Mouse (Mus musculus): ENCODE measurements at regions not wholly inside any gene's neighbourhood (a gene's known extent, or its start where the extent isn't known, plus 50 kb on each side); places are given as distances from the start of the nearest gene placed in this dataset.
A peak's percentile ranks its signal among the peaks of the same experiment; 100 is the strongest.

- no peaks in the 10 kb centered on the region for H3K9me3 ChIP-seq (ENCODE audit: control insufficient read depth, insufficient read depth, low read depth, low read length)
- H3K27ac ChIP-seq (ENCODE audit: insufficient read depth, low read depth, low read length, poor library complexity, severe bottlenecking): no peak overlapping the region
- no peak for DNase-seq (ENCODE audit: low read depth, low spot score)
- no peak overlapping the region for H3K4me3 ChIP-seq (ENCODE audit: insufficient read depth in 1 of 2, low read depth in 1 of 2, low read length in 2 of 2, poor library complexity in 1 of 2, severe bottlenecking in 1 of 2)
- in situ Hi-C loops (cut with MboI; ENCODE audit: low sequenced_read_pairs in 2 of 2, unreplicated experiment in 2 of 2): no loop called here
- no peak overlapping the region for H3K9ac ChIP-seq (ENCODE audit: insufficient read depth, low read depth, low read length, poor library complexity, severe bottlenecking)
- no peak for TF ChIP-seq HCFC1 (IDR thresholded peaks at IDR 0.05; ENCODE audit: borderline replicate concordance, insufficient read depth, low read length)
- TF ChIP-seq CHD2 (IDR thresholded peaks at IDR 0.05; ENCODE audit: low read depth, low read length): no peak
- TF ChIP-seq MAFK (IDR thresholded peaks at IDR 0.05; ENCODE audit: insufficient read depth, low read depth, low read length): no peak
- no peak for TF ChIP-seq ZC3H11A (IDR thresholded peaks at IDR 0.05; ENCODE audit: borderline replicate concordance, low read depth, low read length)
- no peak for TF ChIP-seq ZNF384 (IDR thresholded peaks at IDR 0.05; ENCODE audit: low read depth, low read length)
- H3K4me1 ChIP-seq (ENCODE audit: control insufficient read depth in 2 of 2, insufficient read depth in 2 of 2, low read length in 2 of 2, poor library complexity in 1 of 2): peaks cover 15 to 18% of the 10 kb centered on the region in 2 experiments
- no peaks in the 10 kb centered on the region for H3K36me3 ChIP-seq (ENCODE audit: control insufficient read depth, insufficient read depth, low read length, poor library complexity, severe bottlenecking)
These were observed 175.8 kb downstream of the Efnb2 start for GRCm38 (mm10) chr8:8485252-8485651.

GRCm38 (mm10) chr8:8484546-8484945, 176.5 kb downstream of the Efnb2 start:
- DNase-seq (ENCODE audit: low read depth, low spot score): no peak
- peaks cover 12 to 18% of the 10 kb centered on the region in 2 experiments for H3K4me1 ChIP-seq (ENCODE audit: control insufficient read depth in 2 of 2, insufficient read depth in 2 of 2, low read length in 2 of 2, poor library complexity in 1 of 2)
- no peaks in the 10 kb centered on the region for H3K36me3 ChIP-seq (ENCODE audit: control insufficient read depth, insufficient read depth, low read length, poor library complexity, severe bottlenecking)
- H3K27ac ChIP-seq (ENCODE audit: insufficient read depth, low read depth, low read length, poor library complexity, severe bottlenecking): 0 out of 2 replicates have a peak overlapping the region, but pooled peaks have one; percentile 17
- no peaks in the 10 kb centered on the region for H3K9me3 ChIP-seq (ENCODE audit: control insufficient read depth, insufficient read depth, low read depth, low read length)
- no peak overlapping the region for H3K4me3 ChIP-seq (ENCODE audit: insufficient read depth in 1 of 2, low read depth in 1 of 2, low read length in 2 of 2, poor library complexity in 1 of 2, severe bottlenecking in 1 of 2)
- no peak for TF ChIP-seq ZC3H11A (IDR thresholded peaks at IDR 0.05; ENCODE audit: borderline replicate concordance, low read depth, low read length)
- no peak for TF ChIP-seq CHD2 (IDR thresholded peaks at IDR 0.05; ENCODE audit: low read depth, low read length)
- no peak for TF ChIP-seq MAFK (IDR thresholded peaks at IDR 0.05; ENCODE audit: insufficient read depth, low read depth, low read length)
- TF ChIP-seq HCFC1 (IDR thresholded peaks at IDR 0.05; ENCODE audit: borderline replicate concordance, insufficient read depth, low read length): no peak
- TF ChIP-seq ZNF384 (IDR thresholded peaks at IDR 0.05; ENCODE audit: low read depth, low read length): no peak
- no peak overlapping the region for H3K9ac ChIP-seq (ENCODE audit: insufficient read depth, low read depth, low read length, poor library complexity, severe bottlenecking)
- in situ Hi-C loops (cut with MboI; ENCODE audit: low sequenced_read_pairs in 2 of 2, unreplicated experiment in 2 of 2): no loop called here

GRCm38 (mm10) chr8:8482707-8483480, 178.1 kb downstream of the Efnb2 start:
- Histone ChIP-seq H3K9me3 (ENCODE audit: control insufficient read depth, insufficient read depth, low read depth, low read length) (no peaks in the 10 kb centered on the region), H3K4me3 (ENCODE audit: insufficient read depth in 1 of 2, low read depth in 1 of 2, low read length in 2 of 2, poor library complexity in 1 of 2, severe bottlenecking in 1 of 2) (no peak overlapping the region), H3K9ac (ENCODE audit: insufficient read depth, low read depth, low read length, poor library complexity, severe bottlenecking) (no peak overlapping the region), H3K36me3 (ENCODE audit: control insufficient read depth, insufficient read depth, low read length, poor library complexity, severe bottlenecking) (no peaks in the 10 kb centered on the region), H3K27ac (ENCODE audit: insufficient read depth, low read depth, low read length, poor library complexity, severe bottlenecking) (no peak overlapping the region), H3K4me1 (ENCODE audit: control insufficient read depth in 2 of 2, insufficient read depth in 2 of 2, low read length in 2 of 2, poor library complexity in 1 of 2) (peaks cover 7 to 18% of the 10 kb centered on the region in 2 experiments; a peak in 3 of 4 replicates)
- in situ Hi-C loops (cut with MboI; ENCODE audit: low sequenced_read_pairs in 2 of 2, unreplicated experiment in 2 of 2): no loop called here
- no peak for TF ChIP-seq ZC3H11A (IDR thresholded peaks at IDR 0.05; ENCODE audit: borderline replicate concordance, low read depth, low read length)
- TF ChIP-seq ZNF384 (IDR thresholded peaks at IDR 0.05; ENCODE audit: low read depth, low read length): no peak
- TF ChIP-seq CHD2 (IDR thresholded peaks at IDR 0.05; ENCODE audit: low read depth, low read length): no peak
- TF ChIP-seq HCFC1 (IDR thresholded peaks at IDR 0.05; ENCODE audit: borderline replicate concordance, insufficient read depth, low read length): no peak
- no peak for TF ChIP-seq MAFK (IDR thresholded peaks at IDR 0.05; ENCODE audit: insufficient read depth, low read depth, low read length)
- no peak for DNase-seq (ENCODE audit: low read depth, low spot score)

GRCm38 (mm10) chr8:8477456-8477855, 183.6 kb downstream of the Efnb2 start:
- H3K27ac ChIP-seq (ENCODE audit: insufficient read depth, low read depth, low read length, poor library complexity, severe bottlenecking): no peak overlapping the region
- no peak overlapping the region for H3K4me3 ChIP-seq (ENCODE audit: insufficient read depth in 1 of 2, low read depth in 1 of 2, low read length in 2 of 2, poor library complexity in 1 of 2, severe bottlenecking in 1 of 2)
- DNase-seq (ENCODE audit: low read depth, low spot score): no peak
- H3K36me3 ChIP-seq (ENCODE audit: control insufficient read depth, insufficient read depth, low read length, poor library complexity, severe bottlenecking): no peaks in the 10 kb centered on the region
- H3K9me3 ChIP-seq (ENCODE audit: control insufficient read depth, insufficient read depth, low read depth, low read length): no peaks in the 10 kb centered on the region
- no peak overlapping the region for H3K9ac ChIP-seq (ENCODE audit: insufficient read depth, low read depth, low read length, poor library complexity, severe bottlenecking)
- no peaks in the 10 kb centered on the region; a peak in 1 of 4 replicates for H3K4me1 ChIP-seq (ENCODE audit: control insufficient read depth in 2 of 2, insufficient read depth in 2 of 2, low read length in 2 of 2, poor library complexity in 1 of 2)
- no peak for TF ChIP-seq CHD2 (IDR thresholded peaks at IDR 0.05; ENCODE audit: low read depth, low read length)
- TF ChIP-seq MAFK (IDR thresholded peaks at IDR 0.05; ENCODE audit: insufficient read depth, low read depth, low read length): no peak
- no peak for TF ChIP-seq ZNF384 (IDR thresholded peaks at IDR 0.05; ENCODE audit: low read depth, low read length)
- no peak for TF ChIP-seq ZC3H11A (IDR thresholded peaks at IDR 0.05; ENCODE audit: borderline replicate concordance, low read depth, low read length)
- TF ChIP-seq HCFC1 (IDR thresholded peaks at IDR 0.05; ENCODE audit: borderline replicate concordance, insufficient read depth, low read length): no peak
- in situ Hi-C loops (cut with MboI; ENCODE audit: low sequenced_read_pairs in 2 of 2, unreplicated experiment in 2 of 2): no loop called here

Measured in ES-E14 (cell line).